In genomic region chr3:14764755-14765566, GRCm38 (mm10) we compare ENCODE assay signal across 23 mouse cellular contexts. TPM values are rescaled to one million over a fixed set of nuclear protein-coding genes. Genes with fewer than 3 reads are reported as not detected.
"Had no signal": no experiment of that assay in that cellular context is flagged by ENCODE, and none has a peak within 500 bp of the region (broad histone marks: within the 10 kb centered on the region; RNA-seq: fewer than 3 reads in every experiment).

No protein-coding gene starts in this region.

- H3K9me3 ChIP-seq: megakaryocyte, embryonic 14.5 days; midbrain, embryonic 10.5 days; midbrain, embryonic 12.5 days; neural tube, embryonic 13.5 days; neural tube, embryonic 15.5 days had no signal

- H3K4me1 ChIP-seq: megakaryocyte, embryonic 14.5 days; midbrain, embryonic 10.5 days; midbrain, embryonic 12.5 days; neural tube, embryonic 13.5 days; neural tube, embryonic 15.5 days had no signal

- H3K36me3 ChIP-seq: midbrain, embryonic 10.5 days; midbrain, embryonic 12.5 days; neural tube, embryonic 13.5 days; neural tube, embryonic 15.5 days had no signal

- H3K27me3 ChIP-seq: megakaryocyte, embryonic 14.5 days; midbrain, embryonic 12.5 days; neural tube, embryonic 13.5 days; neural tube, embryonic 15.5 days had no signal

- H3K27ac ChIP-seq: liver, embryonic 14.5 days; midbrain, embryonic 10.5 days; midbrain, embryonic 12.5 days; neural tube, embryonic 13.5 days; neural tube, embryonic 15.5 days had no signal

- DNase-seq: lung, adult 18-20 months; lung, embryonic 14.5 days; lung, postnatal 10 days; lung, postnatal 4 days; midbrain, embryonic 14.5 days; retina, postnatal 1 day; right cerebral cortex, adult 18-20 months; right cerebral cortex, postnatal 25 days; right cerebral cortex, postnatal 4 days; spleen, adult 18-20 months; thymus, adult 18-20 months; thymus, postnatal 14 days; thymus, postnatal 36 days had no signal

- H3K9ac ChIP-seq: liver, embryonic 14.5 days; lung, embryonic 14.5 days; midbrain, embryonic 12.5 days; neural tube, embryonic 13.5 days; neural tube, embryonic 15.5 days had no signal

- H3K4me3 ChIP-seq: megakaryocyte, embryonic 14.5 days; midbrain, embryonic 10.5 days; midbrain, embryonic 12.5 days; myocyte; neural tube, embryonic 13.5 days; neural tube, embryonic 15.5 days had no signal

- ATAC-seq: midbrain, embryonic 16.5 days had no signal

RNA-seq across cellular contexts. Expression of gene Car1, which starts 43.2 kb away (rescaled TPM):
- polyA plus RNA-seq: lung, embryonic 14.5 days; midbrain, embryonic 10.5 days; midbrain, embryonic 12.5 days; midbrain, embryonic 14.5 days; midbrain, embryonic 16.5 days; neural tube, embryonic 13.5 days; neural tube, embryonic 15.5 days; small intestine, adult 2 months; stomach, embryonic 14.5 days had no signal
